Mouse (Mus musculus) T-helper 1 cell (primary cell): ENCODE results near the gene Emilin2.

Experiments used
- in situ Hi-C: fragments of 300-600 bp; cut with MboI, MseI; formaldehyde crosslinking; loops from one replicate; pipeline ENCODE4 v1.15.1; 2025; ENCODE audit warnings: high pct_unique_total_duplicates

Gene Emilin2

GRCm38 (mm10) chr17:71234041-71234594 is 77.7 kb downstream of the Emilin2 start:
- in situ Hi-C loops = no loop called here

- in situ Hi-C loops = no loop called here
Measured at GRCm38 (mm10) chr17:71233210-71233609, 78.6 kb downstream of the Emilin2 start.

DNA sequence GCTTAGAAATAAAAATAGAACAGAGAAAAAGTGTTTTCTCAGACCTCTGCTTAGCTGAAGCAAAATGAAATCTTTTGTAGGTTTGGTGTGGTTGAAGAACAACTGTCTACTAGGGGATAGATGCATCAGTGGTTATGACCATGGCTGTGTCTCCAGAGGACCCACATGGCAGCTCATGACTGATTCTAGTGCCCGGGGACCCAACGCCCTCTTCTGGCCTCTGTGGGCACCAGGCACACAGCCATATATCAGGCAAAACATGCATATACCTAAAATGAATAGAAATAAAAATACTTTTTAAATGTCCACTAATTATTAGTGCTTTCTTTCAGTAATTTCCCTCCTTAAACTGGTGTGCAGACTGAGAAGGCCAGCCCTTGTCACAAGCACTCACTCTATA is 79.8 kb downstream of the Emilin2 start:
- in situ Hi-C loops = no loop called here

- in situ Hi-C loops = no loop called here
Measured at GRCm38 (mm10) chr17:71230108-71230709, 81.6 kb downstream of the Emilin2 start.

GRCm38 (mm10) chr17:71228651-71229050 is 83.1 kb downstream of the Emilin2 start:
- in situ Hi-C loops = no loop called here

GRCm38 (mm10) chr17:71227128-71227895 is 84.5 kb downstream of the Emilin2 start:
- in situ Hi-C loops = no loop called here

DNA sequence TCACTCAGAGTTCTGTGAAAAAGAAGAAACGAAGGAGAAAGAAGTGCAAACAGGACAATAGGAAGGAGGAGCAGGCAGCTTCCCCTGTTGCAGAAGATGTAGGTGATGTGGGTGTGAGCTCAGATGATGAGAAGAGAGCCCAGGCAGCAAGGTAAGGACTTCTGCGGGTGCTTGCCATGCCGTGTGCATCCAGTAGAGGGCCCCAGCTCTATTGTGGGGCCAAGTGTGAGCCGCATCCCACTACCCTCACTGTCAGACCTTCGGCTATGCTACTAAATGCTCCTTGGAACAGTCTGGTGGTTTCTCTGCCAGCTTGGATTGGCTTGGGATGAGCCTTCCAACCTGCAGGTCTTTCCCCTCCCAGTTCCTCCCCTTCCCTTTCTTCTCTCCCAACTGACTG is 86.7 kb downstream of the Emilin2 start:
- in situ Hi-C loops = no loop called here

DNA sequence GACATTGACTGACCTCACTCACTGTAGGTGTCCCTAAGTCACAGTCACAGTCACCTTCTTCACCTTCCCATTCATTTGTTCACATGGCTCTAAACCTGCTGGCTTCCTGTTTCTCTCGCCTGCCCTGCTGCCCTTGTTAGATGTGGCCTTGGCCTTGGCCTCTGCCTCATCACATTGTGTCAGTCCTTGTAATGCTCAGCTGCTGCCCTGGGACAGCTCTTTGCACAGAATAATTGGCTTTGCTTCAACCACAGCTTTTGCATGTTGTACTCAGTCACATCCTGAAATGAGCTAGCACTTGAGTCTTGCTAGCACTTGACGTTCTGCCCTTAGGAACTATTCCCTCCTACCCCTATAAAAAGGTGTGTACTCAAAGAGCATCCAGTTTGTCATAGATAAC is 87.3 kb downstream of the Emilin2 start:
- in situ Hi-C loops = no loop called here

DNA sequence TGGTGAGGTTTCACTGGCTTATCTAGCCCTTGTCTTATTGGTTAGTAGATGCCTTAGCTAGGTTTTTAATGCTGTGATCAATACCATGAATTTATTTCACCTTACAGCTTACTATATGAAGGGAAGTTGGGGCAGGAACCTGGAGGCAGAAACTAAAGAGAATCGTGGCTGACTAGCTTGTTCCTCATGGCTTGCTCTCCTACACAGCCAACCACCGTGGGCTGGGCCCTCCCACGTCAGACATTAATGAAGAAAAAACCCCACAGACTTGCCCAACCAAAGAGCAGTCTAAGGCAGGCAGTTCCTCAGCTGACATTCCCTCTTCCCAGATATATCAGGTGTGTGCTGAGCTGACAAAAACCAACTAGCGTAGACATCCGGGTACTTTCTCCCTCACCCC is 88.1 kb downstream of the Emilin2 start:
- in situ Hi-C loops = no loop called here

- in situ Hi-C loops = no loop called here
Measured at GRCm38 (mm10) chr17:71221383-71221782, 90.4 kb downstream of the Emilin2 start.

DNA sequence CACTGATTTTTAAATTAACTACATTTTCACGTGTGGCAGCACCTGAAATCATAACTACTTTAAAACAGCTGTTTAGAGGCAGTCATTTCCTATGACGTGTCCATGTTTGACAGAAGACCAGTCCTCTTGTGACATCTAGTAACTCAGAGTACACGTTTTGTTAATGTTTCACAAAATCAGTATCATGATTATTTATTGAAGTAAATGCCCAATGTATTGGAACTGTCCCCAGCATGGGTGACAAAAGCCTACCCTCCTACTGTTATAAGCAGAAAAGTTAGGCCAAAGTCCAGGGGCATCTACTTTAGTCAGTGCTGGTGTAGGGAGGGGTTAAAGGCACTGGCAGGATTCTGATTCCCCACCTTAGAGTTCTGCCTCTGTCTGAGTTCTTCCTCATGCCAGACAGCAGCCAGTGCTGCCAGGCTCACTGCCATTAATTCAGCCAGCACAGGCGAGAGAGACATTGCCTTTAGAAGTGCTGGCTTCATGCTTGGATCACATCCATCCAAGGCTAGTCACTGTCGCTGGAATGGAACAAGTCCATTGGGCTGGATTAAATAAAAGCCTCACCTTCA is 94.6 kb downstream of the Emilin2 start:
- in situ Hi-C loops = loop anchor here (10.0 kb wide), 1 partner anchor 1658 kb away; no protein-coding TSS in a partner anchor

- in situ Hi-C loops = loop anchor here (10.0 kb wide), 1 partner anchor 1659 kb away; no protein-coding TSS in a partner anchor
Measured at GRCm38 (mm10) chr17:71216263-71216662, 95.5 kb downstream of the Emilin2 start.

- in situ Hi-C loops = loop anchor here (10.0 kb wide), 1 partner anchor 1659 kb away; no protein-coding TSS in a partner anchor
Measured at GRCm38 (mm10) chr17:71215241-71215839, 96.4 kb downstream of the Emilin2 start.

DNA sequence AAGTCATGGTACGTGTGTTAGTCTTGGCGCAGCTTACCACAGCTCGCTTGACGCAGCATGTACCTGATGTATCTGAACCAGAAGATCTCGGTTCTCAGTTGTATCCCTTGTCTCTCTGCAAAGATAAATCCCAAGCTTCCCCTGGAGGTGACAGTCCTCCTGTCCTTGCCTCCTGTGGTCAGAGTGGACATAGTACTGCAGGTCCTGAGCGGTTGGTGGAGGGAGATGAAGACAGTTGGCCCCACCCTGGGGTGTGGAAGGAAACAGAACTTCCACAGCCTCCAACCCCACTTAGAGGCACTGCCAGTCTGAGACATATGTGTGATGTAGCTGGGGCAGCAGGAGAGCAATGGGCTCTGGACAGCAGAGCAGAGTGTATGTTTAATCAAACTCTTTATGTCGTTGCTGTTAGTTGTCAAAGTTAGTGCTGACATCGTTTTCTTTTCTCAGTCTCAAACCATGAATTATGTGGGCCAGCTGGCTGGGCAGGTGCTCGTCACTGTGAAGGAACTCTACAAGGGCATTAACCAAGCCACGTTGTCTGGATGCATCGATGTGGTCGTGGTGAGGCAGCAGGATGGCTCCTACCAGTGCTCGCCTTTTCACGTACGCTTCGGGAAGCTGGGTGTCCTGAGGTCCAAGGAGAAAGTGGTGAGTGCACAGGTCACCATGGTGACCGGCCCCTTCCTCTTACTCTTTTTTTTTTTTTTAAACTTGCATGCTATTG is 97.1 kb downstream of the Emilin2 start:
- in situ Hi-C loops = loop anchor here (10.0 kb wide), 1 partner anchor 1660 kb away; no protein-coding TSS in a partner anchor

DNA sequence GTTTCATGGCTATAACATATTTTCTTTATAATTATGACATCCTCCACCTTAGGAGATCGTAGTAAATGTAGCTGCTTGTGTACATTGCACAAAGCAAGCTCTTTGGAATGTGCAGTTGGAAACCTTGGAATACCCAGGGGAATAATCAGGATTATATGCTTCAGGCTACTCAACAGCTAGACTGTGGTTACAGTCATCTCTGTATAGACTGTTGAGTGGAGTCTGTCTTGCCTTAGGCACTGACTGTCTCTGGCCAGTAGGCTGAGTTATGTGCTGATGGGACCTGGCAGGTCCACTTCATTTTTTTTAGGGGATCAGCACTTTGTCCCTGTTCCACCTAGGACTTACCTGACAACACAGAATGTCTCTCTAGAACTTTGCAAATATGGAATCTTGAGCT is 98.1 kb downstream of the Emilin2 start:
- in situ Hi-C loops = loop anchor here (10.0 kb wide), 1 partner anchor 1661 kb away; no protein-coding TSS in a partner anchor

DNA sequence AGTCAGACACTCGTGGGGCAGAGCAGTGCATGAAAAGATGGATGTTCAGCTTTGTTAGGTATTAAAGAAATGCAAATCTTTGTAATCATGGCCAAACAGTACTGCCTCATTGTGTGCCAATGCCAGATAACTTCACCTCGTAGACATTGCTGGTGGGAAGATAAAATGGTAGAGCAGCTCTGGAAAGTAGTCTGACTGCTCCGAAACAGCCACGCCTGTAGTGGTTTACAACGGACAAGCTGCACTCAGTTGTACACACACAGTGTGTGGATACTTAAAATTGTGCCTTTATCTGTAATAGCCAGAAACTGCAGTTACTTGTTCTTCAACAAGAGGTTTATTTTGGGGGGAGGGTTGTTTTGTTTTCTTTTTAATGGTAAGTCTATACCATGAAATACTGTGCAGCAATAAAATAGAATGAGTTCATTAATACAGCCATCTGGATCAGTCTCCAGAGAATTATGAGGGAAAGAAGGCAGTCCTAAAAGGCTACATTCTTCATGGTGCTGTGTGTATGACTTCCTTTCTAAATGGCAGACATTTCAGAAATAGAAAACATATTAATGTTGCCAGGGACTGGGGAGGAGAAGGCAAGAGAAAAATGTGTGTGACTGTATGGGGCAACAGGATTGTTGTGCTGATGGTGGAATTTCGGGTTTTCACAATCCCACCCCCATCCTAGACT is 99.7 kb downstream of the Emilin2 start:
- in situ Hi-C loops = loop anchor here (10.0 kb wide), 1 partner anchor 1663 kb away; no protein-coding TSS in a partner anchor

DNA sequence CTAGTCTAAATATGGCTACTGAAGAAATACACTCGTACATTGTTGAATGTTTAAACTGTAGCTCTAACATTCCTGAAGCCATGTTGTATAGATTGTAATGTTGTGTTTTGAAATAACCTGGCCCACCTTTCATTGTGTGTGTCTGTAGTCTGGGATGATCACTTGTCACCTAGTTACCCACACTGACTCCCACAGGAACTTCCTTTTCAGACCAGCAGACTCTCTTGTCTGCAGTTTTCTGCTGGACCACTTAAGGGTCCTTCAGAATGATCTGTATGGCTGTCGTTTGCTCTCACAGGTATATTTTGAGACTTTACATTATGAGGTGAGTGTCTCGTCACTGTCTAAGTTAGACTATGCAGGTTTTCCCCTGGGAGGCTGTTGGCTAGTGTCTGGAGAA is 101.8 kb downstream of the Emilin2 start:
- in situ Hi-C loops = loop anchor here (10.0 kb wide), 1 partner anchor 1665 kb away; no protein-coding TSS in a partner anchor

DNA sequence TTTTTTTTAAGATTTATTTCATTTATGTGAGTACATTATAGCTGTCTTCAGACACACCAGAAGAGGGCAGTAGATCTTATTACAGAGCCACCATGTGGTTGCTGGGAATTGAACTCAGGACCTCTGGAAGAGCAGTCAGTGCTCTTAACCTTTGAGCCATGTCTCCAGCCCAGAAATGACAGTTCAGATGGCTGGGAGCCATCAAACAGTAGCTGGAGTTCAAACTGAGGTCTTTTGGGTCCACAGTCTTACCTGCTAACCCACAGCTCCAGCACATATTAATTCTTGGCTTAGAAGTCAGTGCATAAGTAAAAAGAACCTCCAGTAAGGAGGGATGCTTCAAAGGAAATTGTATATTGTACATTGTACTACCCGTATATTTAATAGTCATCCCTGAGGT is 102.9 kb downstream of the Emilin2 start:
- in situ Hi-C loops = no loop called here

- in situ Hi-C loops = no loop called here
Measured at GRCm38 (mm10) chr17:71208376-71208775, 103.4 kb downstream of the Emilin2 start.

- in situ Hi-C loops = no loop called here
Measured at GRCm38 (mm10) chr17:71207268-71207667, 104.5 kb downstream of the Emilin2 start.
